Mouse (Mus musculus) heart, postnatal 25 days (tissue): ENCODE measurements at regions not wholly inside any gene's neighbourhood (a gene's known extent, or its start where the extent isn't known, plus 50 kb on each side); places are given as distances from the start of the nearest gene placed in this dataset.

Source experiments
- DNase-seq: peaks from one replicate; pipeline ENCODE4 v3.0.0; 2022; ENCODE audit warnings: low spot score
- intact Hi-C: fragments of 180-260 bp; cut with DNase I; formaldehyde crosslinking; loops from one replicate; pipeline ENCODE4 v1.15.1; 2025

DNA sequence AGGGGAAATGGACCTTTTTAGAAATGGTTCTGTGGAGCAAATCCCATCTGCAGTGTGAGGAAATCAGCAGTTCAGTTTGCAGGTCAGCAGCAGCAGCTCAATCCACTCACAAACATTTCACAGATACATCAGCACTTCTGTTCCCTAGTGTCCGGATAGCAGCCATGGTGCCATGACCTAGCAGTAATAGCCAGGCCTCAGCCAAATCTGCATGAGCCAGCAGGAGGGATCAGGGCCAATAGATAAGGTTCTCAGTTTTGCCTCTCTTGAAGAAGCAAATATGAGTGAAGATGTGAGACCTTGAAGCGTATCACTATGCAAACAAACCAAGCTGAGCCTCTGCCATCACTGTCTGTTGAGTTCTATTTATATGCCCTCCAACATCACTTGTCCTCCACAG lies 380.7 kb upstream of the Chrm3 start:
- intact Hi-C loops = no loop called here
- DNase-seq = peak; percentile 35

DNA sequence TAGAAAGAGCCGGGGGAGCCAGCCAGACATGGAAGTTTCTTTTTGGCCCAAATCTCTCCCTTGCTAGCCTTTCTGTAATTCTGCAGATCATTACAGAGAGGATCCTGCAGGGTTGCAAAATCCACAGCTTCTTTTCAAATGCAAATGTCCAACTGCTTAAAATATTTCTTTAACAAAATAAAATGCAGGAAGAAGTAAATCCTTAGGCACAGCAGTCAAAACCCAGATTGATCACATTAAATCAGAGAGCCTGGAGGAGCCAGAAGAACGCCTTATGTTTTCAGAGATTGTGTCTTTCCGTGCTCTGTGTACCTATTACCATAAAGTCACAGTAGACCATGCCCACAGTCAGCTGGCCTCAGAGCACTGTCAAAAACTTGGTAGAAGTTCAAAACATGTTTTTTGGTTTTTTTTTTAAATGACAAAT lies 365.1 kb upstream of the Chrm3 start:
- no peak for DNase-seq
- intact Hi-C loops = no loop called here

DNA sequence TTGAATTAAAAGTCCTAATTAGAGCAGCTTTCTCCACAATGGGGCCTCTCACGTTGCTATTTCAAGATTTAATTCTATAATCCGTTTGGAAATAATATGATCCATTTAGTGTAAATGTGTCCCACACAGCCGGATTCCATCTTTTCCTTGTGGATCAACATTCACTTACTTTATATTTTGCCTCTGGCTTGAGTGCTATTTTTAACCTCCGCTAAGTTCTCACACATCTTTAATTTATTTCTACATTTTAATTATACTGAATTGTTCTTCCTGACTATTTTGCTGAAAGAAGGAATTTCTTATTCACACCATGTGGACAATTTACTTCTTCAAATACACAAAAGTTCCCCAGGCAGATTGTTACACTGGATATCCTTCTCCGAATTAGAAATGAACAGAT lies 364.7 kb upstream of the Chrm3 start:
- no peak for DNase-seq
- intact Hi-C loops = no loop called here

DNA sequence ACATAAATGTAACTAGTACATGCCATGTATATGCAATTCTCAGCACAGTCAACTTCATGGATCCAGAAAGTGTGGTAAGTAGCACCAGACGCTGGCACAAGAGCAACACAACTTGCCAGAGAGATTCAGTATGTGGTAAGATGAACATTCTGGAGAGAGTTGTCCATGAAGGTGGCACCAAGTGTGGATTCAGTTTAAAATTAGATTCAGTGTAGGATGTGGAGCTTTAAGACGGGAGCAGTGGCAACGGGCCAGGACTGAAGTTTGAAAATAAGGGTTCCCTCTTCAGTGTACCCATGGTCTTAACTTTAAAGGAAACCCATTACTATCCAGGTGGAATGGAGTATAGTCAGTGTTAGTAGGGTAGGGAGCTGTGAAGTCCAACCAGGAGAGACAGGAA lies 360.0 kb upstream of the Chrm3 start:
- DNase-seq = no peak
- intact Hi-C loops = no loop called here

DNA sequence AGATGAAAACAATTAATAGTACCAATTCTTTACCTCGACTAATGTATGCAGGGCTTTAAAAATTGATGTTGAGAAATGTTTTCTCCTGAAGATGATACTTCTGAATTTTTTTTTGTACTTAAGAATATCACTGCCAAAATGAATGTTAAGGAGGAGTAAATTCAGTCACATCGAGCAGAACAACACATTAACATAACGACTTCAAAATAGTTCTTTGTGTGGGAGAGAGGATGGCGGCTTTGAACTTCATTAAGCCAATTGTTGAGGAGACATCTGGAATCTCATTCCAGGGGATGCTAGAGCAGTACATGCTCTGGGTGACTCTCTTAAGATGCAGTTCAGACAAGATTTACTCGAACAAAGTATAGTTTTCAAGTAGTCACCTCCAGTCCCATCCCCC lies 350.8 kb upstream of the Chrm3 start:
- DNase-seq = no peak
- intact Hi-C loops = no loop called here

DNA sequence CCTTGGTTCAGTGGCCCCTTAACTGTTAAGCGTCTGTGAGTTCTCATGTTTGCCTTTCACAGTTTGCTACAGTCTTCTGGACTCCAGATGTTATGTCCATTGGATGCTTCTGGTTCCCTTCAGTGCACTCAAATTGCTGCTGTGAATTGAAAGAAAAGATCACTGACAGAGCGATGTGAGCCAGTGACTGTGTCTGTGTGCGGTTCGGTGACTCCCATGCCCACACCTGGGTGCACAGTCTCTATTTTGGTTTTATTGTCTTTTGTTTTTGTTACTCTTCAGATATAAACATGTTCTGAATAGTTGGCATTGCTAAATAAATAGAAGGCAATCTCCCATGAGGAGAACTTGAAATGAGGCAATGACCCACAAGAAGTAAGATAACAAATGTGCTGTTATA lies 350.3 kb upstream of the Chrm3 start:
- DNase-seq = no peak
- intact Hi-C loops = no loop called here

DNA sequence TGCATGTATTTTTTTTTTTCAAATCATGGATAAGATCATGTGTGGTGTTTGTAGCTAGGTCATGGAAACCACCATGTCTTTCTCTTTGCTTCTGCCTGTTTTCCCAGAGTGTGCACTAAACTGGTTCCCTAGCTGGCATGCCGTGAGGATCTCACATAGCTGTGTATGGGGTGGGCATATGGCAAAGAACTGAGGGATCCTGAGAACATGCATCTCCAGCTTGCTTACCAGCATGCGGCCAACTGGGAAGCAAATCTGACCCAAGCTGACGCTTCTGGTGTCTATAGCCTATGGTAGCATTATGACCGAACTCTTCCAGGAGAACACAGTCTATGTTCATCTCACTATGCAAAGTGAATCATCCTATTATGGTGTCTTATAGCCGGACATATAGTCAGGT lies 336.5 kb upstream of the Chrm3 start:
- no peak for DNase-seq
- intact Hi-C loops = no loop called here

DNA sequence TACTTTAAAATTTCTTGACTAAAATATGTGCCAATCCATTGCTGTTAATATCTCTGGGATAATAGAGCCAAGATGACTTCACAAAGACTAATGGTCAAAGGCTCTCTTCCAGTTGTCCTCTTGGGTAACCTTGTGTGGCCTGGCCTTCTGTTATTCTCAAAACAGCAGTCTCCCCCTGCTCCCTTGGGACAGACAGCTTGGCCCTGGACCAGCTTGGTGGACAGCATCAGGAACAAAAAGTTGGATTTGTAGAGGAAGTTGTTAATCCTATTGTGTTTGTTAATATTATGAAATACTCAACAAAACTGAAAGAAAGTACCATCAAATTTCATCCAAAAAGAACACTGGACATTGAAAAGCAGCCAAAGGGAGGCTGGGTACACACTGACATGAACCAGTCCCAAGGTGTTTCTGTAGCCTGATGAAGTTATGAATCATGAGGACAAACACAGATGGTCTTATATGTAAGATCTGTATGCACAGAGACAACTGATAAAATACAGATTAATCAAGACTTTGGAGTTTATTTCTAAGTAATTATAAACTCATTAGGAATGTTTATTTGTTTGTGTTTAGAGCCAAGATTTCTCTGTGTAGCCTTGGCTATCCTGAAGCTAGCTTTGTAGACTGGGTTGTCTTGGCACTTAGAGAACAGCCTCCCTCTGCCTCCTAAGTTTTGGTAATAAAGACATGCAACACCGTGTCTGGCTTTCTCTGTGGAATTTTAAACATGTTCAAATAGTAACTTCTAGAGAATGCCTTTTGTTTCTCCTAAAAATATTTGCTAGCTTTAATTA lies 335.7 kb upstream of the Chrm3 start:
- intact Hi-C loops = no loop called here

DNA sequence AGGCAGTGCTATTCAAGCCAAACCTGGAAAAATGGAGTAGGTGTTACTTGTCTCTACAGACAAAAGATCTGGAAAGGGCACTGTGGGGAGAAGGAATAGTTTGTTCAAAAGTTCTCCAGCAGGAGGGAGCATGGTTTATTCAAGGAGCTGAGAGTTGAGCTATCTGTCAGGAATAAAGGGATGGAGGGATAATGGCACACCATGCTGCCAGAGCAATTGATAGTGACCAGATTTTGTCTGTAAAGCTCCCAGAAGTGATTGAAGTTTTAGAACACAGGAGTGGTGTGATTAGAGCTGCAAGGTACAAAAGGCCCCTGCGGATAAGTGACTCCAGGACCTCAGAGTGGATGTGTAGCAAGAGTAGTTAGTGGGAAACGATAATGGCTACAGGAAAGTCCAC lies 330.7 kb upstream of the Chrm3 start:
- intact Hi-C loops = no loop called here
- DNase-seq = no peak

More for the DNA sequence above, 335.7 kb upstream of the Chrm3 start:
- DNase-seq = peak; percentile 83

DNA sequence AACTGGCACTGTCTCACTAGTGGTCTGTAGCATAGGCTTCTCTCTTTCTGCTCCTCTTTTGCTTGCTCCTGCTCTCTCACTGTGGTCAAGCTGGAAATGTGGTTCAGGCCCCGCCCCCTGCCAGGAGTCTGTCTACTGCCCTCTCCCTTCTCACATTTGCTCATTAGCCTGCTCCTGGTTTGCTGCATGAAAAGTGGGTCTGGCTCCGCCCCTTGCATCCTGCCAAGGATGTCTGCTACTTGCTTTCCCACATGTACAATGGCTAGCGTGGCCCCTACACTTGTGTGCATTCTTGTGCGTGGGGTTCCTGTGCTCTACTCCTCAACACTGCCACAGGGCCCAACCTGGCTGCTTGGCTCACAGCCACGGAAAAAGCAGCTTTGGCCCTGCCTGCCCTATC lies 326.7 kb upstream of the Chrm3 start:
- DNase-seq = no peak
- intact Hi-C loops = no loop called here

DNA sequence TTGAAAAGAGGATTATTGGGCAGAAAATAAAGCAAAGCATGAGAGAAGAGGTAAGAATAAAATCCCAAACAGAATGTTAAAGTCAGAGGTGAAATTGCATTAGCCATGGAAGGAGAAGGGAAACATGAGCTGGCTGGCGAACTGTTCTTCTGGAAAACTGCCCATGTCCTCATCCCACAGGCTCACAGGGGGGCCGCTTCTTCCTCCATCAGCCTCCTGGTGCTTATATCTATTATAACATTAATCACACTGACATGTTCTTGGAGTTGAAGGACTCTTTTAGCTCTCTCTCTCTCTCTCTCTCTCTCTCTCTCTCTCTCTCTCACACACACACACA lies 293.4 kb upstream of the Chrm3 start:
- peak; percentile 1 for DNase-seq
- intact Hi-C loops = no loop called here

DNA sequence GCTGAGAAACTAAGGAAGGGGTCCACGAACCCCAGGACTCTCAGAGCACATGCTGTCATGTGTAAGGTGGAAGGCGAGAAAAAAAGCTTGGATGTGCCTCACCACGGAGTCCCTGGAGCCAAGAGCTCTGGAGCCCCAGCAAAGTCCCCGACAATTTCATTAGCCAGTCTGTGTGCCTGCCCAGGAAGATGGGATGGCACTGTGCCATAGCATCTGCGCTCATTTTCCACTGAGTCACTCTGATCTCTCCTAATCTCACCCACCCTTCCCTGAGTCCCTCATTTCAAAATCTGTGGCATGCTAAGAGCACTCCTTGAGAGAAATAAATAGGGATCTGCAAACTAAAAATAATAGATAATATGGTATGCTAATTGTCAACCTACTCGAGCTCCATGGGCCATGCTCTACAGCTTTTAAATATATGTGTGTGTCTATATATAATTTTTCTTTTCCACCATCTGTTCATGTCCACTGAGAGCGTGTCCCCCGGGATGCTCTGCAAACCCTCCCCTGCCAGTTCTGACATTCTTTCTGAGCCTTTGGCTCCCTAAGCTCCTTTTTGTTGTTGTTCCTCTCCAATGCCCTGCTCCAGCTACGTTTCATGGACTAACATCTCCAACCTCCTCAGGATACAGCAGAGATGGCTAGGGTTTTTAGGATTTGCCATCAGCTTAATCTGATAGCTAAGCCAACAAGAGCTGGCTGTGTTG lies 292.9 kb upstream of the Chrm3 start:
- peak; percentile 53 for DNase-seq
- intact Hi-C loops = no loop called here

DNA sequence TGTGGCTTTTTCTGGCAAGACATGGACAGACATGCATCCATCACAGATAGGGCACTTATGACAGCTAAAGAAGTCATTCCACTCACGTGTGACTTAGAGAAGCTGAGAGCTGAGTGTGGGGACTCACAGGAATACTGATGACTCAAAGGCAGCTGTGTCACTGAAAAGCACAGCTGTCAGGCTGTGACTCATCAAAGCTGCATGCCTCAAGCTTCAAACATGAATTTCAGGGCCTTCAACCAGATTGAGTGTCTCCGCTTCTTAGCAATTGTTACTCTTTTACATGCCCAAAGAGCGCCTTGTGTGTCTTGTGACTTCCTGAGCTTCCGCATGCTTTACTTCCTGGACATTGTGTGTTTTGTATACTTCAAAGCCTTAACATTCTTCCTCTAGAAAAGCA lies 276.2 kb upstream of the Chrm3 start:
- no peak for DNase-seq

DNA sequence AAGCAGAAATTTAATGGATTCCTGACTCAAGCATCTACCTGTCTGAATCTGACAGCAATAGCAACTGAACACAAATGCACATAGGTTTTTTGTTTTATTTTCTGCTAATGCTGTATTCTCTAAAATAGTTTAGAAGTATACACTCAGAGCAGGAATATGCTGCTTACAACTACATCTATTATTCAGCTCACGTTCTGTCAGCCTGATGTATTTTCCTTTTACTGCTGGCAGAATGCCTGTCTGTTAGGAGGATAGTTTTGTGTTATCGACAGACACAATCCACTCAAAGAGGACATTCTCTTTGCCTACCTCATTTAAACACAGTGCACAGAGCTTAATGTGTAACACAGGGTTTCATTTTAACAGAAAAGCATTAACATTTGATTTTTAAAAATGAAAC lies 269.8 kb upstream of the Chrm3 start:
- no peak for DNase-seq
- intact Hi-C loops = no loop called here

More for the DNA sequence above, 276.2 kb upstream of the Chrm3 start:
- intact Hi-C loops = no loop called here

DNA sequence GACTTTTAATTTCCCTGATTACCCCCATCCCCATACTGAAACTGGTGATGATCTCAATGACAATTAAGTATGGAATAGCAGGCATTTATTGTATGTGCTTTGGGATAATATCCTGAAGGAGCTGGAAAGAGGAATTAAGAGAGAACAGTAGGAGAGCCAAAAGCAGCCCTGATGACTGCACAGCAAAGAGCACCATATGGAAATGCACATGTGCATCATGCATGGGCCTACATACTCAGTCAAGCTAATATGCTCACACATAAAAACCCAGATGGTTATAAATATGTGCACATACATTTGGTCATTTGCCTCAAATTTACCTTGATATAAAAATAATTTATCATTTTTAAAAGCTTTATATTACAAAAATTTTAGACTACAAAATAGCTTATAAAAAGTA lies 259.0 kb upstream of the Chrm3 start:
- DNase-seq = no peak
- intact Hi-C loops = no loop called here

DNA sequence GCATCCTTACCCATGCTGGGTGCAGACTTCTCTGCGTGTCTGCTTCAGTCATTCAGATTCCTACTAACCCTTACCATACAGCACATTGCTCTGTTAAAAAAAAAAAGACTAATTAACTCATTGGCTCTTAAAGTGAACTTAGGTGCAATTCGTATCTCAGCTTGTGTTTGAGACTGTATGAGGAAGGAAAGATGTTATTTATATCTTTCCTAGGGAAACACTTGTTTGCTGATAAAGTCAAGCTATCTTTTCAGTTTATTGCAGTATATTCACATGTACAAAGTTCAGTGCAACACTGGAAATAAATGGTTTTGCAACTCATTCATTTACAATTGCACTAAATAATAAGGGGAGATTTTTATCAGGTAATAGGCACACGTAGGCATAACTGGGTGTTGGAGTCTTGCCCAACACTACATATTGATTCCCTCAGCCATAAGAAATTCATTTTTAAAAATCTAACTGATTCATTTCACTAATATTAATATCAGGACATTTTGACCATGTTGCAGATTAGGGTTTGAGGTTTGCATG lies 257.8 kb upstream of the Chrm3 start:
- DNase-seq = no peak
- intact Hi-C loops = no loop called here

DNA sequence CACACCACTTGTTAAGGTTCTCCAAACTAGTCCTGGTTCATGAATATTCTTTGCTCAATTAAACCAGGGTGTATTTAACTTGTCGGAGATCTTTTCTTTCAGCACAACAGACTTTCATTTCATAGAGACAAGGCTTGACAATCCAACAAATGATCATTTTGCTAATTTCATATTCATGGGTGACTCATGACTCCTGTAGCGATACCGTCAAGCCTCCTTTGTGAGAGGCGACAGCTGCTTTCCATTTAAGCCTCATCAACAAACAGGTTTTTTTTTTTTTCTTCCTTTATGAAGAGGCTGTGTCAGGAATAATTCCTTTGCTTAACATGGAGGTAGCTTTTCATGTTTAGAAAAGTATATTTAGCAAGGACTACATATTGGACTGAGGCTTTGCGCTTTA lies 214.3 kb upstream of the Chrm3 start:
- DNase-seq = no peak
- intact Hi-C loops = no loop called here

DNA sequence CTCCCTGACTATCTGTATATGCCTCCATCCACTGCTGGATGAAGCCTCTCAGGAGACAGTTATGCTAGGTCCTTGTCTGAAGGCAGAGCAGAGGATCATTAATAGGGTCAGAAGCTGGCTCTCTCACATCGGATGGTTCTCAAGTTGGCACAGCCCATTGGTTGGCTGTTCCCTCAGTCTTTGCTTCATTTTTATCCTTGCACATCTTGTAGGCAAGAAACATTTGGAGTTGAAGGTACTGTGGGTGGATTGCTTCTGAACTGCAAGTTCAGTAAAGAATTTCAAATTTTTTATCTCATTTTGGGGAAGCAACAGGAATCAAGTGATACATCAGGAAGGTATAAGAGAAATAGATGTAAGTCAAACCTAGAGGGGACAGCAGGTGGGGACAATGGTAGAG lies 206.2 kb upstream of the Chrm3 start:
- intact Hi-C loops = no loop called here
- no peak for DNase-seq

DNA sequence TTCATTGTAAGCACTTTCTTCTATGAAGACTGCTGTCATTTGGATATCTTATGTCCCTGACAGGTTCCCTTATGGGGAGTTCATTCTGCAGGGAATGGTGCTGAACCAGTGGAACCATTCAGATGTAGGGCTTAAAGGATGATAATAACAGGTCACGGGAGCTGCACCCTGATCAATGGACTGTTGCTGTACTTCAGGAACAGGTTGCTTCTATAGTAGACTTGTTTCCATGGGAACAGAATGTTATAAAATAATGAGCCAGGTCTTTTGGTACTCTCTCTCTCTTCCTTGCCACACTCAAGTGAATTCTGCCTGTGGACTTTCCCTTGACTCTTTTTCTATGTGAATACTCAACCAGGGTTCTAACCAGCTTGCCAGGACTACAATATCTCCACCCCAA lies 196.9 kb upstream of the Chrm3 start:
- DNase-seq = no peak
- intact Hi-C loops = no loop called here

DNA sequence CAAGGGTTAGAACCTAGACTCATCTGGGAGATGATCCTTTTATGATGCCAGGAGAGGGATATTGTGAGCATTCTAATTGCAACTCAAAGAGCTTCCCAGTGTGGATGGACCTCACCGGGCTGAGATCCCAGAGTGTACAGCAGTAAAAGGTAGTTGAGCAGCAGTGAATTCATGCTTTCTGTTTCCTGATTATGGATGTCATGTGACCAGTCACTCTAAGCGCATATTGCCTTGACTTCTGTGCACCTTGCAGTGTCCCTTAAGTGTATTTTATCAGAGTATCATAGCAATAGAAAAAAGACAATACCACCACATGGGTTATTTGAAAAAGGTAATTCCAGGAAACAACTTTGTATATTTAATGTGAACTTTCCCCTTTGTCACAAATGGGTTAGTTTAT lies 193.9 kb upstream of the Chrm3 start:
- DNase-seq = no peak
- intact Hi-C loops = no loop called here

DNA sequence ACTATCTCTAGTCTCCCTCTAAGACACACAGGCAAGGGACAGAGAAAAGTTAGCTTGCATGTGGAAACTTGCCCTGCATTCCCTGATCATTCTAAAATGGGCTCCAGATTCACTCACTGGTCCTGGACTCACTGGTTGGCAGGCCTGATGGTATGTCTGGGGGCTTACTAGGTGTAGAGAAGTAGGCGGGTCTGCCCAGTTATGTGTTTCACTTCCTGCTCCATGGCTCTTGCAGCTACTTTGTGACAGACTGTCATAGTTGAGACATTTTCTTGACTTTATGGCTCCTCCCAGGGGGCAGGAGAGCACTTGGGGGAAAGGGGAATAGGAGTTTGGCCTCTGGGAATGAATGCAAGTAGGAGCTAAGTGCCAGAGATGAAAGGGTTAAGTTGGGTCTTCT lies 182.1 kb upstream of the Chrm3 start:
- intact Hi-C loops = no loop called here
- DNase-seq = no peak
